Mouse (Mus musculus) B cell, adult 62 days (primary cell): ENCODE data around the gene Fam110a. TPM values are rescaled to one million over a fixed set of nuclear protein-coding genes. Genes with fewer than 3 reads are reported as not detected.

ENCODE experiments used
- total RNA-seq: library from RNA; stranded (reverse); gene quantifications from 4 replicates; pipeline ENCODE4 v1.2.4, GENCODE M21; 2023

Fam110a gene
- total RNA-seq: 3.5 to 4.6 TPM (median 4.3 TPM) in 4 replicates

DNA sequence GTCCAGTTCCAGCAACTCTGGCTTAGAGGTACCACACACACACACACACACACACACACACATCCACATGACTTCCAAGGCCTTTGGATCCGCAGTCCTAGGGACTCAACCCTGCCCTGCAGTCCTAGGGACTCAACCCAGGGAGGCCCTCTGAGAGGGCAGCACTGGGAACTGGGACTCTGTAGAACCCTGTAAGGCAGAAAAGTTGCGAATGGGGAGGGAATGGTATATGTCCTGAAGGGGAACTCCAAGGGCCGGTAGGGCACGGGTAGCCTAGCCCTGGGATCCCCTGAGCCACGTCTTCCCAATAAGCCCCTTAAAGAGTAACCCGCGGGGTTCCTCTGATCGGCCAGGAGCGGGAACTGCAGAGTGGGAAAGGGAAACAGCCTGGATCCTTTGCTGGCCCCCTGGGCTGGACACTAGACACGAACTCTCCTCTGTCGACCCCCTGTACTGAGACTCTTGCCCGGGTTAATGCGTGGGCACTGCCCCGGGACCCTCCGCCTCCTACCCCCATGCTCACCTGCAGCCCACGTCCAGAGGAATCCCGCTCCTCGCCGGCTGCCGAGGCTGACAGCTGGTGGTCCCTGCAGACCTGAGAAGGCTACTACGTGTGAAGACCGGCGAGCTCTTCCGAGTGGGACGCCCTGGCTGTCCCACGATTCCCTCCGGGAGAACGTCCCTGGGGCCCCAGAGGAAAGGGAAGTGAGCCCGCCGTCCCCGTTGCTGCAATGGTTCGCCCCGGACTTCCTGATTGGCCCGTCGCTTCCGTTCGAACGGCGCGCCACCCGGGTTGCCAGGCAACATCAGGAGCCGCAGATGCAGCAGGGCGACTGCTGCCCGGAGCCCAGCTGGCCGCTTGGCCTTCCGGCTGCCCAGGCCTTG lies at the start of gene Fam110a:
Gene Fam110a, minus strand, starts transcription at position 750 of the 885 bp plus-strand sequence.

DNA sequence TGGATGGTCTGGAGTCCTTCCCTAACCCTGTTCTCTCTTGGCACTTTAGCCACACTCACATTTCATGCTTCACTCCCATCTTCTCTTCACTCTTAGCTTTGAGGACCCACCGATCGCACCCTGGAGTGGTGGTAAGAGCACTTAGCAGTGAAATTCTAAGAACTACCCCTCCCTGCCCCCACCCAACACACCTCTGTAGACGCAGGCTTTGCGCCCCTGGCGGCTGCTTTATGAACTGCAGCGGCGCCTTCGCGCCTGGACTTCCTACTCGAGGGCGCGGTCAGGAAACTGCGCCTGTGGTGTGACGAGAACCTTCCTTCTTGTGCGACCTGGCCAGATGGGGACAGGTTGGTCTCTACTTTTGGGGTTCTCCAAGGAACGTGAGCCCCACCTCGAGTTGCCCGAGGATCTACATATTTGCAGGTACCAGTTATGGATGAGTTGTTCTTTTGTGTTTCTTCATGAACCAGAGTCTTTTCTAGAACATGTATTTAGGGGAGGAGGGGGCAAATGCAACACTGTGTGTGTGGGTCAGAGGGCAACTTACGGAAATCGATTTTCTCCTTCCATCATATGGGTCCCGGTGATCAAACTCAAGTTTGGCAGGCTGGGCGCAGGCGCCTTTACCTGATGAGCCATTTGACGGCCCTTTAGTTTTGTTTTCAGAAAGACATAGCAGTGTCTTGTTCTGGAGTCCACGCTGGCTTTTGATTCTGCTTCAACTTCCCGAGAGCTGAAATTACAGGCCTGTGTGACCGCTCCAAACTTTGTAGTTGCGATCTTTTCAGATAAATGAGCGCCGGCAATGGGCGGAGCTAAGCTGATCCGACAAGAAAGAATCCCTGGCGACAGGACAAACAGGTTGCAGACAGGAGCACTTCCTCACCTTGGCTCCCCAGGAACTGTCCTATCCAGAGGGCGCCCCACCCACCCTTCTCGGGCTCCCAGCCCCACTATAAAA lies 16.5 kb upstream of the Fam110a start, which contains the start of gene Slc52a3:
Gene Slc52a3, plus strand, starts transcription at position 283 of the 961 bp plus-strand sequence.

Other genes with a start within 250 kb of the Fam110a start
- 31.9 to 41.4 TPM (median 38.0 TPM) in 4 replicates for gene Psmf1, start 236.0 kb downstream of the Fam110a start, total RNA-seq
- not detected in 4 replicates for gene Rspo4, start 137.3 kb downstream of the Fam110a start, total RNA-seq
- gene Angpt4, start 69.0 kb downstream of the Fam110a start, total RNA-seq: not detected in 4 replicates
- 1.3 to 2.9 TPM (median 2.1 TPM) in 4 replicates for gene Slc52a3, start 16.3 kb upstream of the Fam110a start, total RNA-seq
- not detected in 4 replicates for gene Scrt2, start 101.3 kb upstream of the Fam110a start, total RNA-seq
- 0.25 TPM in 1 of 4 replicates, not detected in the others for gene Srxn1, start 125.3 kb upstream of the Fam110a start, total RNA-seq
- gene Tcf15, start 163.3 kb upstream of the Fam110a start, total RNA-seq: not detected in 4 replicates
- 112 to 120 TPM (median 119 TPM) in 4 replicates for gene Csnk2a1, start 246.6 kb upstream of the Fam110a start, total RNA-seq